Mouse (Mus musculus) embryonic fibroblast, embryonic 13.5 days (primary cell): ENCODE results near the gene Fermt1.

Source experiments
- CTCF ChIP-seq: IDR thresholded peaks from 2 replicates; pipeline ENCODE4 v1.5.1; 2011; ENCODE audit warnings: mild to moderate bottlenecking, control low read depth, low read length, moderate library complexity, borderline replicate concordance; ENCODE audit not compliant: insufficient read depth
- POLR2A ChIP-seq: IDR thresholded peaks from 2 replicates; pipeline ENCODE4 v1.6.1; 2011; ENCODE audit warnings: low read depth, mild to moderate bottlenecking, control low read depth, low read length, moderate library complexity

- no peak for TF ChIP-seq CTCF
- no peak for TF ChIP-seq POLR2A
Measured at GRCm38 (mm10) chr2:132870286-132870685, 75.4 kb downstream of the Fermt1 start.
